Mouse (Mus musculus): ENCODE measurements around the gene Map2.

Gene Map2

DNA sequence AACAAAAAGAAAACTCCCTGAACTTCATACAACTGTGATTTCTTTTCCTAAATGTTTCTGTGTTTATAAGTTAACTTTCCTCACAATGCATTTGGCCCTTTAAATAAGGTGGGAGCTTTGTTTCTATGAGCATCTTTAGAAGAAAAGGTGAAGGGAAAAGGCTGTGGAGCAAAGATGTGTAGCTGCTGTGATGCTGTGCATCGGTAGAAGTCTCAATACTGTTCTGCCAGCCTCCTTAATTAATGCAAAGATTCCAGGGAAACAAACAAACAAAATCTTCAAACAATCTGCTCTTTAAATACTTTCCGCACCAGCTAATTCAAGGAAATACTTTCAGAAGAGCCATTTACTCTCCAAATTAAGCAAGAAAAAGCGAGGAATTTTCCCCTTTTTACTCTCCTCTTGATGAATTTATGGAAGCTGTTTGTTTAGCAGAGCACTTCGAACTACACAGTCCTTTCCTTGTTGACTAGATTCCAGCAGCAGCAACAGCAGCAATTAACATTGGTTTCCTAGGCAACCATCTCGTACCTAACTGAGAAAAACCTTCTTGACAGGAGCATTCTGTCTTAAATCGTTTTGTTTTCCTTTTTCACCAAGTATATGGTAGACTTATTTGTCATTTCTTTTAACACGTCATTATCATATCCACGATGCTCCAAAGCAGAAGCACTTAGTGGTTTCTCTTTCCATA, 220.0 kb downstream of the Map2 start:
- DNase-seq (ENCODE audit: low spot score) = no peak

DNA sequence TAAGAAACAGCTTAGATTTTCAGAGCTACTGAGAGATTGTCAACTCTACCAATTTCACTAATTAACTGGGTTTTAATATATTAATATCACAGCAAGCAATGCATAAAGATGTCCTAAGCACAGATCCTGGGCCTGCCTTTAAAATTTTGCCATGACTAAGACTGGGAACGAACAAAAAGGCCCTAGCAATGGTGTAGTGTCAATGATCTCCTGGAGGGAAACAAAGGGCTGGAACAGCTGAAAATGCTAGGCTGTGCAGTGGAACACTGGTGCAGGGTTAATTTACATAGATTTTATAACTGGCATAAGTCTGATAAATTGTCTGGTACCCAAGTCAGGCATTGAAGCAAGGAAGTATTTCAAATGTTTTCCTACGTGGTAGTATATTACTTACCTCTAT, 220.8 kb downstream of the Map2 start:
- DNase-seq (ENCODE audit: low spot score) = no peak

DNA sequence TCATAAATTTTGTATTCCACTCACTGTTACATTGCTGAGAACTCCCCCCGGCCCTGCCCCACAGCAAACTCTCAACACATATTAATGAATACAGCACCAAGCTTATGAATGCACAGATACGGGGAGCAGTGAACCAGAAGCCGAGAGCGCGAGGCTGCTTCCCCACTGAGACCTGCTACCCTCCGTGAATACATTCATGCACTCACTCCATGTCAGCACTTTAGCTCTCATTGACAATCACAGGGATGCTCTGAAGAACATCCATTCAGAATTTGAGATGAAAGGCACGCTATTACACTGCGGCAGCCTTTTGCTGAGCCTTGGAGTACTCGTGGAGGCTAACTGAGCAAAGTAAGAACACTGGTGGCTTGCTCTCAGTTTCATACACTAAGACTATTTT, 226.8 kb downstream of the Map2 start:
- no peak for DNase-seq (ENCODE audit: low spot score)

DNA sequence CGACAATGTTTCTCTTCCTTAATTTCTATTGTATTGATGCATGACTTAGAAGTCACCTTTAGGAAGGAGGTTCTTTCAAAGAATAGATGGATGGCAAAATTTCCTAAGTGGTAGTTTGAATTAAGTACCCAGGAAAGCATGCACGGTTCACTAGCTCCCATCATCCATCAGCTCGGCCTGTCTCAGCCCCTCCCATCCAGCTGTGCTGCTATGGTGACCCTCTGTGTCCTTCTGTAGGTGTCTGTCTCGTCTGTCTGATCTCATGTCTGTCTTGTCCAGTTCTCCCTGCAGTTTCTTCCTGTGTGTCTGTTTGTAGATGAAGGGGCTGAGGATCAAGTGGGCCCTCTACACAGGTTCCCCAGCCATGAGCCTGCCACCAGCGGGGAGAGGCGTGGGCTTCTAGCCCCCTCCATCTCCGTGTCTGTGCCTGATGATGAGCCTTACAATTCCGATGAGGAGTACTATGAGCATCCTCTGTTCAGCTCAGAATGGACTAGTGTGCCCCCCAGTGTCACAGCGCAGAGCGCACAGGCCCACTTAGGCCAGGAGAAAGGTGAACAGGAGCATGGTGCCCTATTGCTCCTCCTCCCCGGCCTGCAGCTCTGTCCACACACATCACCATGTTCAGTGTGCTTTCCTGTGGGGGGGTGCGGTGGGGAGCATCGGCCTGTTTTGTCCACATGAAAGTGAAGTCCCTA, 232.3 kb downstream of the Map2 start:
- DNase-seq (ENCODE audit: low spot score) = no peak

DNA sequence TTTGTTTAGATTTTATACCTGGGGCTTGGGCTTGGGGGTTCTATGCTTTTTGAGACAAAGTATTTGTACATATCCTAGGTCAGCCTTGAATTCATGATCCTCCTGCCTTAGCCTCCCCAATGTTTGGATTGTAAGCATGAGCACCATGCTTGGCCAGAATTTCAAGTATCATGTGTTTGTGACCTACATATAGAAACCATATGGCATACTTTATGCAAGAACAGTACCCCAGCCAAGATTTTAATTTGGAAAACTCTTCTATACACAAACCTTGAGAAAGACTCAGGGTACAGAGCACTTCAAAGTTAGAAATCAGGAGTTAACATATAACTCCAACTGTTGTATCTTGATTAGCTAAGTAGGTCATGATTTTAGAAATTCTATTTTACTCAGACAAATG, 243.3 kb downstream of the Map2 start:
- no peak for DNase-seq (ENCODE audit: low spot score)

DNA sequence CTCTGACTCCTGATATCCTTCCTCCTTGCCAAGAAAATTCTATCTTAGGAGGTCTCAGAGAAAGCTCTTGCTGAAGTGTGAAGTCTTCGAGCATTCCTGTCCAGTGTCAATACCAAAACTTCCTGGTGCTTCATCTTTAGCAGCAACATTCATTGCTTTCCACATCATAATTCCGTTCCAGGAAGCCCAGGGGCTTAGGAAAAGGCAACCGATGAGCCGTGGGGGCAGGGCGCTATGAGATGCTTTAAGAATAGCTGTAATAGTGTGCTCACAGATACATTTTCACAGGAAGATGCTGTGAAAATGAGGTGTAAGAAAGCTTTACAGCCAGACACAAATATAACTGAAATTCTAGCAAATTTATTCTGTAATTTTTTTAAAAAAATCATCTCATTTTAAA, 251.0 kb downstream of the Map2 start:
- DNase-seq (ENCODE audit: low spot score) = no peak

DNA sequence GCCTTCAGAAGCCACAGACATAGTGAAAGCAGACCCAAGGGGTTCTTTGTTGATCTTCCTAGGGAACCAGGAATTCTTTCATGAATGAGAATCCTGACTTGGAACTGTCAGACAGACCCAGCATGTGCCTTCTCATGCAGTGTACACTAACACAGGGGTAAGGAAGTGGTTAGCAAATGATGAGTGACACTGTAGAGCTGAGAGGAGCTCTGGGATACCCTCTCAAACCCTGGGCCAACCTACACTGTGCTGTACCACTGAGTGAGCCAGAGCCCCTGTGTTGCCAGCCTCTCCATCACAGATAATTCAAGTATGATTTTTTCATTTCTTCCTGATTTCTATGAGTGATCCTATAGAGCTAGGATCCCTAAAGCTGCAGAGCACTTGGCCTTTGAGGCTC, 255.9 kb downstream of the Map2 start:
- no peak for DNase-seq (ENCODE audit: low spot score)

DNA sequence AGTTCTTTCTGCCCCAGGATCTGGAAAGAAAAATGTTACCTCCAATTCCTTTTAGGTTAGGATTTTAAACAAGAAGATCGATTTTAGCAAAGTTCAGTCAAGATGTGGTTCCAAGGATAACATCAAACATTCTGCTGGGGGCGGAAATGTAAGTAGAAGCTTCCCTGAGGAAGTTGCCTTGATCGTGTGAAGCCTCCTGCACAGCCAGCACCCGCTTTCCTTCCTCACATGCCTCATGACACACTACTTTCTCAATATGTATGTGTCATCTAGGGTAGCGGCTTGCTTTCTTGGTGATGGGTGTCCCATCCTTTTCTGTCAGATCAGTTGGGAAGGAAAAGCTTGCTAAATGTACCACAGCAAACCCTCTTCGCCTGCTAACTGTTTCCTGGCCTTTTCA, 256.4 kb downstream of the Map2 start:
- DNase-seq (ENCODE audit: low spot score) = no peak

DNA sequence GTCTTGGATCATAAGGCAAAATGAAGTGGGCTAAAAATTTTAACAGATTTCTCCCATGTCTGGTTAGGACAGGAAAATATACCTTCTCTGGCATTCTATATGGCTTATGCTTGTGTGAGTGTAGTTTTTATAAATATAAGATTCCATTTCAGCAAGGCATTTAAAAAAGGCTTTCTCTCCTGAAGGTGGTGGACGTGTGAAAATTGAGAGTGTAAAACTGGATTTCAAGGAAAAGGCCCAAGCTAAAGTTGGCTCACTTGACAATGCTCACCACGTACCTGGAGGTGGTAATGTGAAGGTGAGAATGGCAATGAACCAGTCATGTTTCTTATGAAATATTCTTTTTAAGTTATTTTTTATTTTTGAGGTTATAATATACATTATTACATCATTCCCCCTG, 263.0 kb downstream of the Map2 start:
- DNase-seq (ENCODE audit: low spot score) = no peak

DNA sequence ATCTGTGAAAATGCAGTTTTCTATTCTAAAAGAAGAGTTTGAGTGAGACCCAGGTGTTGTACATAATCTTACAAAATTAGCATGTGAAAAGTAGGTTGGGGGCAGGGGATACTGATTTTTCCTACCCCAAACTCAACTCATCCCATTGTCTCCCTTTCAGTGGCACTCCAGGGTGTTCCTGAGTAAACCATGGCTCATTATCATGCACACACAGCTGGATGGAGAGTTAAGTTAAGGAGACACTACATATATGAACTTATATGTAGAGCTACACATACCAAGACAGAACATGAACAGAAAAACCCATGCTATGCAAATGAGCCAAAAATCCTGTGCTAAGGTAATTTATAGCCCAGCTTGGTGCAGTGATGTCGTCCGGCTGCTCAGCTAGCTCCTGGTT, 267.8 kb downstream of the Map2 start:
- no peak for DNase-seq (ENCODE audit: low spot score)

DNA sequence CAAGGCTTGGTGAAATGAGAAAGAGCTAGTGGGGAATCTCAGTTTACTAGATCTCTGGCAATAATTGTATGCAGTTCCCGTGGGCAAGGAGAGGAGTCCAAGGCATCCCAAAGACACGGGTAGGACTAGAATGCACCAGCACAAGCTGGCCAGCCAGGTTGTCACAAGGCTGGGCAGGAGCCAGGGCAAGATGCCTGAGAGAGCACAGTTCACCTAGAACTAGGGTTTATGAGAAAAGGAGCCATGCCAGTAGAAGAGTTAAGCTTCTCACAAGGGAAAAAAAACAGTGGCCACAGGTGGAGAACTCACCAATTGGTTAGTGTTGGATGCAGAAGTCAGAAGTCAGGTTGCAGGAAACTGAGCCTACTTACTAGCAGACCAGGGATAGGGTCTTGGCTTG, 274.4 kb downstream of the Map2 start:
- no peak for DNase-seq (ENCODE audit: low spot score)

DNA sequence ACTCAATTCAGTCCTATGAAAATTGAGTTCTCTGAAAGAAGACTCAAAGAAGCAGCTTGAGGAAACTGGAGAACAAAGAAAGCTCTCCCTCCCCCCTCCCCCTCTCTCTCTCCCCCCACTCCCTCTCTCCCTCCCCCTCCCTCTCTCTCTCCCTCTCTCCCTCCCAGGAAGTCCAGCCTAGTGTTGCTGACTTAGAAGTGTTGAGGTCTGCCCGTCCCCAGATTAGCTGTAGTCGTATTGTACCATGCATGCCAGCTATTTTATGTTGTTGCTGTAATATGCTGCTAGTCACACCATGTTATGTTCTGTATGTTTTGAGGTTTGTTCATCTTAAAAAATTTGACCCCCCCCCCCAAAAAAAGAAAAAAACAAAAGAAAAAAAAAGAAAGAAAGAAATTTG, 281.5 kb downstream of the Map2 start:
- no peak for DNase-seq (ENCODE audit: low spot score)

DNA sequence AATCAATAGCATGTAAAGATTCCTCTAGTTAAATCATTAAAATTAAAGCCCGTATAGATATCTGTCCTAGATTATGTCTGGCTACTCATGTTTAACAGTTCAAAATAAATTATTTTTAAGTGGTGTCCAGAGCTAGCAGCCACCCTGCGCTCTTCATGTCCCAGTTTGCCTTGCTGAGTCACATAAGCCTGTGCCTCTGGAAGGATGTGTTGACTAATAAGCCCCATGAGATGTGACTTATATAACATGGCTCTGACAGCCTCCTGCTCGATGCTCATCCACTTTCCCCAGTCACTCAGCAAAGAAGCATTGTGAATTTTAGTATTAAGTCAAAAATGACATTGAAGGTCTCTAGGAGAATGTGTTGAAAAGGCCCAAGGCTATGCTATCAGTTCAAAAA, 282.7 kb downstream of the Map2 start:
- no peak for DNase-seq (ENCODE audit: low spot score)

DNA sequence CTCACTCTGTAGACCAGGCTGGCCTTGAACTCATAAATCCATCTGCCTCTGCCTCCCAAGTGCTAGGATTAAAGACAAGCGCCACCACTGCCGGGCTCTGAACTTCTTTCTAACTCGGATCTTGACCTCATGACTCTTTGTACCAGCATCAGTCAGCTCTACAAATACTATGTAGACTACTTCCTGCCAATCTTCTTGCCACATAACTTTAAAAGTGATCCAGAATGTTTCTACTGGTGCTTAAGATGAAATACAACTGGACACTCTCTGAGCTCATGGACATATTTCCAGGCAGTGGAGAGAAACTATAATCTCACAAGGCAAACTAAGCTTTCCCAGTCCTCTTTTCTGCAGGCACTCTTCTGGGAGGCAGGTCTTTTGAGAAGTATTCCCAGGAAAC, 284.3 kb downstream of the Map2 start:
- DNase-seq (ENCODE audit: low spot score) = peak; percentile 5

DNA sequence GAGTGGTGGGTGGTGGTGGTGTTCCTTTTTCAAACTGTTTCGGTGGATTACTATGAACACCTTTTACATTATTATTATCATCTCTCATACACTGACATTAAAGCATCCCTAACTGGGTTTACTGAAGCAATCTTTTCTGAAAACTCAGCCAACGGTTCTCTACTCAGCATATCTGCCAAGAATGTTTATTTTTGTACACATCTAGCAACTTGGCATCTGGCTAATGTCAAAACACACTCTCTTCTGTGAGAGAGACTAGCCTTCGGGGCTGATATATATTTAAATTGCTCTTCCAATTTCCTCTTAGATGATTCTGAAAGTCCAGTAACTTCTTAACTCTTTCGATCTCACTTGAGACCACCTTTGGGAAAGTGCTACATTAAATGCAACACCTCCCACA, 285.8 kb downstream of the Map2 start:
- no peak for DNase-seq (ENCODE audit: low spot score)

DNA sequence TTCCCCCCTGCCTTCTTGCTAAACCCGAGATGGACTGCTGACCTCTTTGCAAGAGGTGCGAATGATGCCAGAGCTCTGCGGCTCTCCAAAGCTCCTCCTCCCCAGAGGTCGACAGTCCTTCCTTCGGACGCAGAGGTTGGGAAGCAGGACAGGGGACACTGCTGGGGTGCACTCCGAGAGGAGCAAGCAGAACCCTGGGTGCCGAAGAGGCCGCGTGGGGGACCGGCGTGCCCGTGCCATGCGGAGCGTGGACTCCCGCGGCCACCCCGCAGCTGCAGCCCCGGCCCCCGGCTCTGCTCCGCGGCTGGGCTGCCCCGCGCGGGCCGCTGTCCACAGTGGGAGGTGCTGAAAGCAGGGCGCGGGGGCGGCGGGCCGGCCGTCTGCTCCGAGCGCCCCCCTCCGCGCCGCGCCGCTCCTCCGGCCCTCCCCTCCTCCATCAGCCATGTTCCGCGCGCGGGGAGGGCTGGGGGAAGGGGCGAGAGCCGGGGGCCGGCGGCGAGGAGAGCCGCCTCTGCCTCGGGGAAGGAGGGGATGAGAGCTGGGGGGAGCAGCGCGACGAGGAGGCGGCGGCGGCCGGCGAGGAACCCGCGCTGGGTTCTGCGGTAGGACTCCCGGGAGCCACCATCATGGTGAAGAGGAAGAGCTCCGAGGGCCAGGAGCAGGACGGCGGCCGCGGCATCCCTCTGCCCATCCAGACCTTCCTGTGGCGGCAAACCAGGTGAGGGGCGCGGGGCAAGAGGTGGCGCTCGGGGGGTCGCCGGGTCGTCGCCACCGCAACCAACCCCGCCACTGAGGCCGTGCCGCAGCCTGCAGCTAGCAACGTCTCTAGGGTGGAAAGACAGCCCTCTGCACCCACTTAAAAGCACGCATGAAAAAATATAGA, 293.0 kb downstream of the Map2 start, which contains the start of gene Unc80:
TSS of gene Unc80 (plus strand) at position 547 of the 883 bp plus-strand sequence.
- DNase-seq (ENCODE audit: low spot score) = no peak

DNA sequence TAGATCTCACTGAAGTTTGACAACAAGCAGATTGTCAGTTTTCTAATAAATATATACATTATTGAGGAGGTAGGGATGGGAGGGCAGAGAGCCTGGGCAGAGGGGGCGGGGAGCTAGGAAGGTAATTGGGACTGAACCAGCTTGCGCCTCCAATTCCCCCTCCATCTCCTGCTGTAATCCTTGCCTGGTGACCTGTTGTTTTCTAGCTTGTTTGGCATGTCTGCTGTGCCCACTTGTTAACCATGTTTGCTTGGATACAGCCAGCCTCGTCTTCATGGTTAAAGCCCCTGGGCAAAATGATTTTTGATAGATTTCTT, 293.6 kb downstream of the Map2 start:
- DNase-seq (ENCODE audit: low spot score) = no peak

DNA sequence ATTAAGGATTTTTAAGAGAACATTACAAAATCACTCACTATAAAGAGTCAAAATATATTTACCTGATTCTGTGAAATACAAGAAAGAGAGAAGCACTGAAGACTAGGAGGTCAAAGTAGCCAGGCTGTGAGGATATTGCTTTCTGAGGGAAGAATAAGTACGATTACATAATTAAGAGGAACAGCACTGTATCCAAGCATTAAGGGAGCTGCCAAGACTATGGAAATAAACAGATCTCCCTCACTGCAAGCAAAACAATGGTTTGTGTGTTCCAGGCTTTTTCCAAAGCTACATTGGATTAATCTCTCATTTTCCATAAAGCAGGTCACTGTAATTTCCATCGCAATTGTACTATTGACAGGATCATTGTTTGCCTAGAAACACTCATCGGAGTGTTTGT, 307.7 kb downstream of the Map2 start:
- DNase-seq (ENCODE audit: low spot score) = no peak
